Mouse (Mus musculus): ENCODE results near the gene Selenok. TPM values are rescaled to one million over a fixed set of nuclear protein-coding genes. Genes with fewer than 3 reads are reported as not detected.

The Selenok gene
- polyA plus RNA-seq, 1 experiment from 2014 or later: 406 TPM

DNA sequence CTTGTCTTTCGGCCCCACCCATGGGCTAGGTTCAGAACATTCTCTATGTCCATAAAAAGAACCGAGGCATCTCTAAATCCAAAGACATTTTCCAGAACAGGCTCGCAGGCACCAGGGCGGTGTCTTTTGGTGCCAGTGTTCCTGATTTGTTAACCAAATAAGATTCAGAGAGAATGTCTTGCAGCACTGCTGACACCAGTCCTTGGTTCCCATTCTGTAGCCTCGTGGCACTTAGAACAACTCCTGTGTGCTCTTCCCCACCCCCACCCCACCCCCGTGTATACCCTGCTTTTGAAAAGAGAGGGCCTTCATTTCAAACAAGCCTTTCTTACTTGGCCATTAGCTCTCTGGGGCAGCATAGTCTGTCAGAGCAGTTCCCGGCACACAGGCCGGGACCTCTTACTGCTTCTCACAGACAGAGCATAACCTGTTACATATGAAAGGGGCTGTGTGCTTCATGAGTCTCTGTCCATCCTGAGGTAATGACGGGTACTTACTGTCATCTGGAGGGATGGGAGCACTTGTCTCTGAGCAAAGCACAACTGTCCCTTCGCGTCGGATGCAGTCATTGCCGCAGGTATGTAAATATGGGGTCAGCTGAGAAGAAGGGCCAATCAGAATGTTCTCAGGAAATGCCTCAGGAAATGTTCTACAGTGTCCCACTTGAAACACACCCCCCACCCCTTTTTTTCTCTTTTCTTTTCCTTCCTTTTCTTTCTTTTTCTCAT, 30.8 kb downstream of the Selenok start:
- no peak overlapping the region for H3K4me3 ChIP-seq
- H3K36me3 ChIP-seq: peaks cover 29% of the 10 kb centered on the region
- no peaks in the 10 kb centered on the region for H3K4me1 ChIP-seq (replicated peaks)
- H3K27me3 ChIP-seq: no peaks in the 10 kb centered on the region
- ATAC-seq (ENCODE audit: low FRiP score, low read depth): 0 out of 2 replicates have a peak, but pooled peaks have one; percentile 5
- no peaks in the 10 kb centered on the region for H3K9me3 ChIP-seq
- H3K4me2 ChIP-seq: no peak overlapping the region
- H3K27ac ChIP-seq (replicated peaks): no peak overlapping the region
- WGBS: 74% methylated on average over 13 of the region's 13 CpGs
- no peak overlapping the region for H3K9ac ChIP-seq

DNA sequence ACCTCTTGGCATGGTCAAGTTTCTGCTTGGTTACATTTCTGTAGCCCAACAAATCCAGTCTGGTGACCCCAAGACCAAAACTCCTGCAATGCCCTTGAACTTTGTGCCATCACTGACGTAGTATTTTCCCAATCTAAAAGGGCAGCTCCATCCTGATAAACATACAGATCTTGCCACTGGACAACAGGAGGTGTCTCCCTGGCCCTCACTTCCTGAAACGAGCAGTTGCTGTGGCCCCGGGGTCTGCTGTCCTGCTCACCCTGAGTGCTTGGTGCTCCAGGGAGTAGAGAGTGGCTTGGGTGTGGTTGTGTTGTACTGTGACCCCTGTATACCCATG, 31.3 kb downstream of the Selenok start:
- H3K4me1 ChIP-seq (replicated peaks): no peaks in the 10 kb centered on the region
- H3K4me3 ChIP-seq: no peak overlapping the region
- ATAC-seq (ENCODE audit: low FRiP score, low read depth): no peak
- no peaks in the 10 kb centered on the region for H3K9me3 ChIP-seq
- peaks cover 23% of the 10 kb centered on the region for H3K36me3 ChIP-seq
- no peak overlapping the region for H3K9ac ChIP-seq
- 91% methylated on average over 3 of the region's 3 CpGs for WGBS
- H3K27me3 ChIP-seq: no peaks in the 10 kb centered on the region
- H3K27ac ChIP-seq (replicated peaks): no peak overlapping the region
- no peak overlapping the region for H3K4me2 ChIP-seq

- H3K9me3 ChIP-seq: no peaks in the 10 kb centered on the region
- WGBS: 10% methylated on average over 54 of the region's 54 CpGs
- peaks cover 10% of the 10 kb centered on the region for H3K4me1 ChIP-seq (replicated peaks)
- peak within 1 kb of the TSS; percentile 32 for H3K9ac ChIP-seq
- peak within 1 kb of the TSS; percentile 93 for H3K4me2 ChIP-seq
- H3K27me3 ChIP-seq: peaks cover 6% of the 10 kb centered on the region; the same call in 1 of the 2 replicates
- H3K27ac ChIP-seq (replicated peaks): no peak within 1 kb of the TSS
- ATAC-seq (ENCODE audit: low FRiP score, low read depth): peak; percentile 80
- H3K36me3 ChIP-seq: no peaks in the 10 kb centered on the region
- H3K4me3 ChIP-seq: peak within 1 kb of the TSS; percentile 45
These were observed 40.8 kb downstream of the Selenok start, which contains the start of the genes Il17rb and Chdh for GRCm38 (mm10) chr14:30008733-30009575. TSS of gene Il17rb (minus strand) at chr14:30008896. TSS of gene Chdh (plus strand) at chr14:30009023.

DNA sequence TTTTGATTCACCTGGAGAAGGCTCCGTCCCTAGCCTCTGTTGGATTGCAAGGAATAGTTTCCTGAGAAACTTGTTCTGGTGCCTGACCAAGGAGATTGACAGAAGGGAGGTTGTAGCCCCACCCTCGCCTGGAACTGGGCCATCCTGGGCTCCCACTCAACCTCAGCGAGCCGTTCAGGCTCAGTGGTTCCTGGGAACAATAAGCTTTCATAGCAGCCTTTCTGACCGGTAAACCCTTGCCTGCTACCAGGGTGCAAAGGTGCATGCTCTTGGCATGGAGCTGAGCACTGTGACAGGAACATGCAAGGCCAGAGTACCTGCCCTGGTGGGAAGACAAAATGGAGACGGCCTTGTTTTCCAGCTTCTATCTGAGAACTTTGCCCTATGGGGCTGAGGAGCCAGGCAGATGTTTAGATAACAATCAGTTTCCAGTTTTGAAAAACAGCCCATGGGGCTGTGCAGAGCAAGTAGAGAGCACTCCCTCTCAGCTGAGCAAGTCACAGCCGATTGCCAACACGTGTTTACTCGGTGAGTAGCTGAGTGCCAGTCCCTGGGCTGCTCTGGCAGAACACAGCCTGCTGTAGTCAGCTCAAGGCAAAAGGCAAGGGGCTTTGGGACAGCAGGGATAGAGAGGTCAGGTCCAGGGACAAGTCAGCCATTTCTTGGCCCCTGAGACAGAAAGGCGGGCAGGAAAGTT, 41.9 kb downstream of the Selenok start:
- Histone ChIP-seq H3K36me3 (no peaks in the 10 kb centered on the region), H3K27ac (replicated peaks) (no peak overlapping the region), H3K4me3 (no peak overlapping the region), H3K4me2 (no peak overlapping the region), H3K9ac (no peak overlapping the region), H3K9me3 (no peaks in the 10 kb centered on the region), H3K4me1 (replicated peaks) (peaks cover 10% of the 10 kb centered on the region), H3K27me3 (peaks cover 6% of the 10 kb centered on the region; the same call in 1 of the 2 replicates)
- peak; percentile 36; the same call in 1 of the 2 replicates for ATAC-seq (ENCODE audit: low FRiP score, low read depth)
- WGBS: 61% methylated on average over 10 of the region's 10 CpGs

DNA sequence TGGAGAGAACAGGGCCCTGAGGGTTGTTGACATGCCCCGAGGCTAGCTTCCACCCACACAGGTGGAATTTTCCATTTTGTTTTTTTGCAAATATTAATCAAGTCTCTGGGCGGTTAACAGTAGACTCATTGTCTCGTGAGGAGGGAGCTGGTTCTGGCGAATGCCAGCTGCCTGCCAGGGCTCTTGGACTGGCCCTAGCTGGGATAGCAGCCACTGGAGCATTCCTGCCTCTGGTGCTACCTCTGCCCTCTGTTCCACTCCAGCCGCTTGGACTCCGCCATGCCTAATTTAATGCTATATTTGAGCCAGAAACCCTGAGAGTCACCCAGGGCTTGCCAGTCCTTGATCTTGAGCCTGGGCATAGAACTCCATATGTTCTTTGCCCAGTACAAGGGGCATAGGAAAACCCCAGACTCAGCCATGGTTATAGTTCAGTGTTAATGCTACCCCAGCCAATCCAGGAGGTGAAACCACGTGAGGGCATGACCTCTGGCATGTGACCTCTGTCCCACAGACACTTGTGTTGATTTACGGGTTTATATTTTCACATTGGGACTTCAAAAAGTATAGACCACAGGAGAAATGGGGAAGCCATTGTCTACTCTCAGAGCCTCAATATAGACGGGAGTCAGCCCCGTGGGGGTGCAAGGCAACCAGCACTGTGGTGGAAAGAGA, 43.9 kb downstream of the Selenok start:
- Histone ChIP-seq H3K4me2 (no peak overlapping the region), H3K9ac (no peak overlapping the region), H3K27me3 (peaks cover 6% of the 10 kb centered on the region; the same call in 1 of the 2 replicates), H3K9me3 (no peaks in the 10 kb centered on the region), H3K4me1 (replicated peaks) (peaks cover 10% of the 10 kb centered on the region), H3K36me3 (no peaks in the 10 kb centered on the region), H3K4me3 (no peak overlapping the region), H3K27ac (replicated peaks) (no peak overlapping the region)
- ATAC-seq (ENCODE audit: low FRiP score, low read depth): peak; percentile 44; the same call in 1 of the 2 replicates
- 69% methylated on average over 10 of the region's 10 CpGs for WGBS

DNA sequence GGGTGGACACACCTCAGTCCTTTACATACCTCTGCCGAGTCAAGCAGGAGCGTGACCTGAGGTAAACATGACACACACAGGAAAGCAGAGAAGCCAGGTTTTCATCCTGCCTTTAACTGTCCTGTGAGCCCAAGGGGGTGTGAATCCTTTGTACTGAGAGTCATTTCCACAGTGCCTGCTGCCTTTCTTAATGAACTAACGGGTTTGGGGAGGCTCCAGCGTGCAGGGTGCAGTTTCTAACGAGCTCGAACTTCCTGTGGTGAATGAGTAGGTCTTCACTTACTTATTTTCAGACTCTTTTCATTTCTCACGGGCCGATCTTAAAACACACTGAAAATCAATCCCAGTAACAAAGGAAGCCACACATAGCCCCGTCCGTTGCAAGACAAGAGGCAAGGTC, 46.4 kb downstream of the Selenok start:
- no peaks in the 10 kb centered on the region for H3K4me1 ChIP-seq (replicated peaks)
- H3K9ac ChIP-seq: no peak overlapping the region
- H3K27me3 ChIP-seq: no peaks in the 10 kb centered on the region
- H3K36me3 ChIP-seq: no peaks in the 10 kb centered on the region
- ATAC-seq (ENCODE audit: low FRiP score, low read depth): no peak
- no peak overlapping the region for H3K4me2 ChIP-seq
- WGBS: 79% methylated on average over 10 of the region's 10 CpGs
- H3K27ac ChIP-seq (replicated peaks): no peak overlapping the region
- no peaks in the 10 kb centered on the region for H3K9me3 ChIP-seq
- no peak overlapping the region for H3K4me3 ChIP-seq

- WGBS: 83% methylated on average over 1 of the region's 1 CpGs
- H3K9me3 ChIP-seq: no peaks in the 10 kb centered on the region
- no peak for ATAC-seq (ENCODE audit: low FRiP score, low read depth)
These were observed 46.9 kb downstream of the Selenok start for GRCm38 (mm10) chr14:30015008-30015407.

DNA sequence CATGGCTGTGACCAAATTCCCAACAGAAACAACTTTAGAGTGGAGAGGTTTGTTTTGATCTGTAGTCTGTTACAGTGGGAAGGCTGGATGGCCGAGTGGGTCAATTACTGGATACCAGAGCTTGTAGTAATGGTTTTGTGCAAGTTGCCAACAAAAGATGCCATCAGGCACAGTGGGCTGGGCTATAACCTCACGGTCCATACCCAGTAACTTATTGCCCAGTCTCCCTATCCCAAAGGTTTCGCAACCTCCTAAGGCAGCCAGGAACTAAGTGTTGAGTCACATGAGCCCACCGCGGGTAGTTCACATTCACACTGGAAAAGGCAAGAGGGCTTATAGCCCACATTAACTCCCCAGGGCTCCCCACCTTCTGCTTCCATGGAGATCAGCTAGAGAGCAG, 48.6 kb downstream of the Selenok start:
- no peak overlapping the region for H3K4me2 ChIP-seq
- no peaks in the 10 kb centered on the region for H3K27me3 ChIP-seq
- no peaks in the 10 kb centered on the region for H3K9me3 ChIP-seq
- 89% methylated on average over 5 of the region's 5 CpGs for WGBS
- H3K36me3 ChIP-seq: no peaks in the 10 kb centered on the region
- H3K27ac ChIP-seq (replicated peaks): no peak overlapping the region
- H3K4me1 ChIP-seq (replicated peaks): no peaks in the 10 kb centered on the region
- H3K9ac ChIP-seq: no peak overlapping the region
- no peak overlapping the region for H3K4me3 ChIP-seq
- no peak for ATAC-seq (ENCODE audit: low FRiP score, low read depth)

More at GRCm38 (mm10) chr14:30015008-30015407, 46.9 kb downstream of the Selenok start:
- no peak overlapping the region for H3K4me3 ChIP-seq
- no peak overlapping the region for H3K4me2 ChIP-seq
- no peak overlapping the region for H3K27ac ChIP-seq (replicated peaks)
- no peaks in the 10 kb centered on the region for H3K4me1 ChIP-seq (replicated peaks)
- no peaks in the 10 kb centered on the region for H3K27me3 ChIP-seq
- H3K9ac ChIP-seq: no peak overlapping the region
- no peaks in the 10 kb centered on the region for H3K36me3 ChIP-seq

DNA sequence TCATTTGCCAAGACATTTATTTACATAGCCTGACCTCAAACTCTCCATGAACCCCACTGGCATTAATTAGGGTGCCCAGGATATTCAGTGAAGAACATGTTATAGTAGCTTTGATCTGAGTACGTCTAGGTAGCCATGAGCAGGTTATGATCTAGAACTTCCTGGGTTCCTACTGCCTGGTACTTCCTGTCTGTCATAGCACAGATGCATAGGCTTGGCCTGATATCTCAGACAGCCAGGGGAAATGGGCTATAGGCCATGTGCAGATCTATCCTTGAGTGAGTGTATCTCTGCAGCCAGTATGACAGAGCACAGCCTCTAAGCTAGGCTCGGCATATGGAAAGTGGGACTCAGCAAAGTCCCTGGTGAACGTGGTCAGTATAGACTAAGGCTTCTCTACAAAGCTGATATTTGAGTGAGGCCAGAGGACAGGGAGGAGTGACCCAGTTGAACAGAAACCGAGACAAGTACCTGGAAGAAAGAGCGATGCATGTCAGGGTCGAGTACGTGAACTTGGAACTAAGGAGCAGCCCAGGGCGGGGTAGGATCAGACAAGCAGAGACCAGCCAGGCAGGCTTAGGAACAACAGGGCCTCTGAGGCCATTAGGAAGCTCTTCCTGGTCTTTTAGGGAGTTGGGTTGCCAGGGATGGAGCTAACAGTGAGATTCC, 49.8 kb downstream of the Selenok start:
- no peak overlapping the region for H3K9ac ChIP-seq
- no peaks in the 10 kb centered on the region for H3K9me3 ChIP-seq
- H3K27me3 ChIP-seq: no peaks in the 10 kb centered on the region
- H3K4me1 ChIP-seq (replicated peaks): no peaks in the 10 kb centered on the region
- WGBS: 91% methylated on average over 8 of the region's 8 CpGs
- H3K4me3 ChIP-seq: no peak overlapping the region
- H3K4me2 ChIP-seq: no peak overlapping the region
- H3K27ac ChIP-seq (replicated peaks): no peak overlapping the region
- no peaks in the 10 kb centered on the region for H3K36me3 ChIP-seq
- ATAC-seq (ENCODE audit: low FRiP score, low read depth): no peak

- Histone ChIP-seq H3K36me3 (no peaks in the 10 kb centered on the region), H3K9ac (no peak overlapping the region), H3K4me3 (no peak overlapping the region), H3K27me3 (no peaks in the 10 kb centered on the region), H3K4me1 (replicated peaks) (no peaks in the 10 kb centered on the region), H3K27ac (replicated peaks) (no peak overlapping the region), H3K4me2 (no peak overlapping the region), H3K9me3 (no peaks in the 10 kb centered on the region)
- 97% methylated on average over 4 of the region's 4 CpGs for WGBS
- ATAC-seq (ENCODE audit: low FRiP score, low read depth): no peak
These were observed 50.3 kb downstream of the Selenok start for GRCm38 (mm10) chr14:30018463-30018801.

GRCm38 (mm10) chr14:30018846-30019245, 50.7 kb downstream of the Selenok start:
- Histone ChIP-seq H3K9ac (no peak overlapping the region), H3K36me3 (no peaks in the 10 kb centered on the region), H3K4me3 (no peak overlapping the region), H3K4me2 (no peak overlapping the region), H3K27ac (replicated peaks) (no peak overlapping the region), H3K9me3 (no peaks in the 10 kb centered on the region), H3K27me3 (no peaks in the 10 kb centered on the region), H3K4me1 (replicated peaks) (no peaks in the 10 kb centered on the region)
- no peak for ATAC-seq (ENCODE audit: low FRiP score, low read depth)
- WGBS: 92% methylated on average over 6 of the region's 6 CpGs
